Mouse (Mus musculus) neural tube, embryonic 15.5 days (tissue): ENCODE data around the gene 5031439G07Rik. TPM values are rescaled to one million over a fixed set of nuclear protein-coding genes. Genes with fewer than 3 reads are reported as not detected.
A peak's percentile ranks its signal among the peaks of the same experiment; 100 is the strongest.

ENCODE experiments used
- ATAC-seq: fragments of 200-750 bp; cut with Nextera tagmentation; 2 replicates; pipeline ENCODE4 v1.8.0; 2017; ENCODE audit warnings: mild to moderate bottlenecking, moderate TSS enrichment, moderate library complexity; ENCODE audit not compliant: low FRiP score
- H3K27ac ChIP-seq: fragments of 300-500 bp; sonication (generic); replicated peaks from 2 replicates; pipeline ENCODE4 v1.5.1; 2015; ENCODE audit warnings: mild to moderate bottlenecking, inconsistent platforms
- H3K27me3 ChIP-seq: fragments of 300-500 bp; sonication (generic); replicated peaks from 2 replicates; pipeline ENCODE4 v1.6.1; 2015; ENCODE audit warnings: inconsistent platforms
- H3K36me3 ChIP-seq: fragments of 300-500 bp; sonication (generic); 2 replicates; pipeline ENCODE4 v1.6.1; 2015; ENCODE audit warnings: inconsistent platforms
- H3K4me1 ChIP-seq: fragments of 300-500 bp; sonication (generic); 2 replicates; pipeline ENCODE4 v1.6.1; 2015; ENCODE audit warnings: inconsistent platforms
- H3K4me2 ChIP-seq: fragments of 300-500 bp; sonication (generic); 2 replicates; pipeline ENCODE4 v1.6.1; 2015; ENCODE audit warnings: inconsistent platforms, mild to moderate bottlenecking, moderate library complexity
- H3K4me3 ChIP-seq: fragments of 300-500 bp; sonication (generic); replicated peaks from 2 replicates; pipeline ENCODE4 v1.5.1; 2015; ENCODE audit warnings: mild to moderate bottlenecking, inconsistent platforms
- H3K9ac ChIP-seq: fragments of 300-500 bp; sonication (generic); replicated peaks from 2 replicates; pipeline ENCODE4 v1.6.1; 2015; ENCODE audit warnings: mild to moderate bottlenecking, inconsistent platforms
- H3K9me3 ChIP-seq: fragments of 300-500 bp; sonication (generic); replicated peaks from 2 replicates; pipeline ENCODE4 v1.6.1; 2016; ENCODE audit warnings: inconsistent platforms
- WGBS: fragments of 180-500 bp; shearing (Covaris S2); methylation state at CpG from one replicate; pipeline ENCODE4 v1.1.7; 2015; ENCODE audit warnings: mixed read lengths; 5-methylcytosine and 5-hydroxymethylcytosine counted together
- polyA plus RNA-seq: library from polyadenylated mRNA; unstranded; fragments of >200 nt; fragmentation: Nextera tagmentation; extraction: Ambion mirVana; gene quantifications from 2 replicates; pipeline ENCODE4 v1.2.1, GENCODE M21; 2015

The 5031439G07Rik gene
- polyA plus RNA-seq, 1 experiment from 2014 or later = 24.9 TPM

GRCm38 (mm10) chr15:85015771-85016170, 27.4 kb upstream of the 5031439G07Rik start:
- Histone ChIP-seq H3K36me3 (no peaks in the 10 kb centered on the region), H3K4me3 (no peak overlapping the region), H3K4me1 (peaks cover 20% of the 10 kb centered on the region), H3K9me3 (no peaks in the 10 kb centered on the region), H3K27ac (no peak overlapping the region), H3K27me3 (0 out of 2 replicates have a peak, but pooled peaks cover 6% of the 10 kb centered on the region), H3K4me2 (no peak overlapping the region), H3K9ac (no peak overlapping the region)
- 90% methylated on average over 11 of the region's 11 CpGs for WGBS
- ATAC-seq = no peak

- 17% methylated on average over 2 of the region's 2 CpGs for WGBS
- Histone ChIP-seq H3K9ac (no peak overlapping the region), H3K36me3 (no peaks in the 10 kb centered on the region), H3K4me1 (peaks cover 20% of the 10 kb centered on the region), H3K9me3 (no peaks in the 10 kb centered on the region), H3K4me3 (no peak overlapping the region), H3K27me3 (0 out of 2 replicates have a peak, but pooled peaks cover 6% of the 10 kb centered on the region), H3K4me2 (peak overlapping the region; percentile 17; the same call in 1 of the 2 replicates), H3K27ac (0 out of 2 replicates have a peak overlapping the region, but pooled peaks have one; percentile 56)
- no peak for ATAC-seq
These were observed 24.3 kb upstream of the 5031439G07Rik start for GRCm38 (mm10) chr15:85012662-85013054.

- Histone ChIP-seq H3K9ac (no peak overlapping the region), H3K4me1 (peaks cover 15% of the 10 kb centered on the region), H3K27ac (peak overlapping the region; percentile 56), H3K27me3 (0 out of 2 replicates have a peak, but pooled peaks cover 6% of the 10 kb centered on the region), H3K36me3 (no peaks in the 10 kb centered on the region), H3K4me2 (peak overlapping the region; percentile 17), H3K9me3 (no peaks in the 10 kb centered on the region), H3K4me3 (no peak overlapping the region)
- no peak for ATAC-seq
- WGBS = 29% methylated on average over 19 of the region's 19 CpGs
These were observed 23.7 kb upstream of the 5031439G07Rik start for GRCm38 (mm10) chr15:85011895-85012661.

- no peak for ATAC-seq
- WGBS = 86% methylated on average over 8 of the region's 8 CpGs
- no peaks in the 10 kb centered on the region for H3K27me3 ChIP-seq
- no peaks in the 10 kb centered on the region for H3K9me3 ChIP-seq
- H3K4me1 ChIP-seq = peaks cover 10% of the 10 kb centered on the region; the same call in 1 of the 2 replicates
- no peaks in the 10 kb centered on the region for H3K36me3 ChIP-seq
- no peak overlapping the region for H3K27ac ChIP-seq
- H3K4me3 ChIP-seq = no peak overlapping the region
- H3K9ac ChIP-seq = no peak overlapping the region
- H3K4me2 ChIP-seq = no peak overlapping the region
These were observed 21.3 kb upstream of the 5031439G07Rik start for GRCm38 (mm10) chr15:85009666-85010065.

GRCm38 (mm10) chr15:85000984-85001982, 12.9 kb upstream of the 5031439G07Rik start:
- no peak for ATAC-seq
- Histone ChIP-seq H3K9me3 (no peaks in the 10 kb centered on the region), H3K27me3 (0 out of 2 replicates have a peak, but pooled peaks cover 8% of the 10 kb centered on the region), H3K27ac (no peak overlapping the region), H3K4me3 (no peak overlapping the region), H3K36me3 (no peaks in the 10 kb centered on the region), H3K4me1 (peaks cover 4% of the 10 kb centered on the region; the same call in 1 of the 2 replicates), H3K4me2 (no peak overlapping the region), H3K9ac (no peak overlapping the region)
- WGBS = 21% methylated on average over 29 of the region's 29 CpGs

GRCm38 (mm10) chr15:84999911-85000310, 11.6 kb upstream of the 5031439G07Rik start:
- H3K27me3 ChIP-seq = 0 out of 2 replicates have a peak, but pooled peaks cover 8% of the 10 kb centered on the region
- H3K9ac ChIP-seq = no peak overlapping the region
- no peaks in the 10 kb centered on the region for H3K9me3 ChIP-seq
- H3K4me1 ChIP-seq = peaks cover 4% of the 10 kb centered on the region; the same call in 1 of the 2 replicates
- H3K4me3 ChIP-seq = no peak overlapping the region
- 57% methylated on average over 7 of the region's 7 CpGs for WGBS
- H3K4me2 ChIP-seq = no peak overlapping the region
- no peak for ATAC-seq
- no peaks in the 10 kb centered on the region for H3K36me3 ChIP-seq
- H3K27ac ChIP-seq = no peak overlapping the region

- H3K27me3 ChIP-seq = 0 out of 2 replicates have a peak, but pooled peaks cover 8% of the 10 kb centered on the region
- ATAC-seq = no peak
- no peak overlapping the region for H3K27ac ChIP-seq
- H3K9me3 ChIP-seq = no peaks in the 10 kb centered on the region
- no peak overlapping the region for H3K4me2 ChIP-seq
- H3K4me1 ChIP-seq = peaks cover 4% of the 10 kb centered on the region; the same call in 1 of the 2 replicates
- H3K9ac ChIP-seq = no peak overlapping the region
- 76% methylated on average over 14 of the region's 14 CpGs for WGBS
- no peaks in the 10 kb centered on the region for H3K36me3 ChIP-seq
- H3K4me3 ChIP-seq = no peak overlapping the region
These were observed 9.6 kb upstream of the 5031439G07Rik start for GRCm38 (mm10) chr15:84997768-84998454.

- H3K27me3 ChIP-seq = 0 out of 2 replicates have a peak, but pooled peaks cover 2% of the 10 kb centered on the region
- WGBS = 11% methylated on average over 1 of the region's 1 CpGs
- no peak for ATAC-seq
- no peak overlapping the region for H3K4me2 ChIP-seq
- H3K9ac ChIP-seq = no peak overlapping the region
- H3K27ac ChIP-seq = no peak overlapping the region
- no peaks in the 10 kb centered on the region for H3K9me3 ChIP-seq
- H3K4me3 ChIP-seq = no peak overlapping the region
- H3K36me3 ChIP-seq = no peaks in the 10 kb centered on the region
- no peaks in the 10 kb centered on the region for H3K4me1 ChIP-seq
These were observed 7.6 kb upstream of the 5031439G07Rik start for GRCm38 (mm10) chr15:84995967-84996366.

GRCm38 (mm10) chr15:84995041-84995440, 6.7 kb upstream of the 5031439G07Rik start:
- 57% methylated on average over 6 of the region's 6 CpGs for WGBS
- H3K4me1 ChIP-seq = no peaks in the 10 kb centered on the region
- no peak overlapping the region for H3K4me3 ChIP-seq
- H3K36me3 ChIP-seq = no peaks in the 10 kb centered on the region
- H3K27ac ChIP-seq = no peak overlapping the region
- 0 out of 2 replicates have a peak, but pooled peaks cover 2% of the 10 kb centered on the region for H3K27me3 ChIP-seq
- no peak for ATAC-seq
- H3K9me3 ChIP-seq = no peaks in the 10 kb centered on the region
- no peak overlapping the region for H3K9ac ChIP-seq
- H3K4me2 ChIP-seq = no peak overlapping the region

GRCm38 (mm10) chr15:84994498-84994897, 6.1 kb upstream of the 5031439G07Rik start:
- Histone ChIP-seq H3K36me3 (no peaks in the 10 kb centered on the region), H3K9me3 (no peaks in the 10 kb centered on the region), H3K4me3 (no peak overlapping the region), H3K27ac (no peak overlapping the region), H3K27me3 (0 out of 2 replicates have a peak, but pooled peaks cover 2% of the 10 kb centered on the region), H3K4me1 (peaks cover 4% of the 10 kb centered on the region; the same call in 1 of the 2 replicates), H3K4me2 (no peak overlapping the region), H3K9ac (no peak overlapping the region)
- 54% methylated on average over 6 of the region's 6 CpGs for WGBS
- ATAC-seq = no peak

- Histone ChIP-seq H3K4me2 (no peak overlapping the region), H3K9me3 (no peaks in the 10 kb centered on the region), H3K4me3 (no peak overlapping the region), H3K36me3 (no peaks in the 10 kb centered on the region), H3K4me1 (peaks cover 37% of the 10 kb centered on the region), H3K9ac (no peak overlapping the region), H3K27me3 (no peaks in the 10 kb centered on the region), H3K27ac (no peak overlapping the region)
- ATAC-seq = no peak
- 52% methylated on average over 7 of the region's 7 CpGs for WGBS
These were observed 1.4 kb upstream of the 5031439G07Rik start for GRCm38 (mm10) chr15:84989771-84990170.
